In genomic region chr14:30666061-30666460, GRCm38 (mm10) we compare ENCODE assay signal across 14 mouse cellular contexts. TPM values are rescaled to one million over a fixed set of nuclear protein-coding genes. Genes with fewer than 3 reads are reported as not detected.
DNase-seq lines count a peak whose midpoint lies in the region; ATAC-seq and TF ChIP-seq lines count a peak whose summit lies in the region.
"Had no signal": no experiment of that assay in that cellular context is flagged by ENCODE, and none has a peak within 500 bp of the region (broad histone marks: within the 10 kb centered on the region; RNA-seq: fewer than 3 reads in every experiment).

No protein-coding gene starts in this region.

- H3K27me3 ChIP-seq in heart, adult 2 months (ENCODE audit: control insufficient read depth, insufficient read depth, low read length), result no peaks in the 10 kb centered on the region
- no peaks in the 10 kb centered on the region for H3K27me3 ChIP-seq in heart, embryonic 12.5 days (replicated peaks)
- H3K27me3 ChIP-seq: embryonic facial prominence, embryonic 15.5 days; forebrain, embryonic 12.5 days; neural tube, embryonic 12.5 days had no signal

- H3K36me3 ChIP-seq in heart, adult 2 months (ENCODE audit: control insufficient read depth, insufficient read depth, low read length), result no peaks in the 10 kb centered on the region
- H3K36me3 ChIP-seq in heart, embryonic 12.5 days, result peaks cover 80% of the 10 kb centered on the region

- no peak for TF ChIP-seq EP300 in heart, adult 2 months (IDR thresholded peaks at IDR 0.05; ENCODE audit: insufficient read depth, low read depth, low read length)

- H3K9ac ChIP-seq in heart, adult 2 months (ENCODE audit: low read depth, low read length), result no peak overlapping the region
- no peak overlapping the region for H3K9ac ChIP-seq in heart, embryonic 12.5 days
- H3K9ac ChIP-seq: embryonic facial prominence, embryonic 15.5 days; forebrain, embryonic 12.5 days; neural tube, embryonic 12.5 days had no signal

- peak; percentile 53 to 56 for DNase-seq in heart, adult 2 months
- DNase-seq in MN1 (ENCODE audit: low spot score), result peak; percentile 14
- DNase-seq in heart, adult 9 months (ENCODE audit: low spot score in 2 of 2), result peak; percentile 41 to 47
- DNase-seq in lung, adult 2 months, result peak; percentile 44
- DNase-seq in c-Kit-positive CD71-positive TER-119-positive erythroid progenitor cells, embryonic 14.5 days (ENCODE audit: low spot score), result no peak
- DNase-seq in urinary bladder, postnatal 14 days (ENCODE audit: low spot score), result no peak
- DNase-seq: adrenal gland, adult 8-10 months; cerebellum, adult 9-10 months; thymus, adult 18-20 months had no signal

- H3K4me3 ChIP-seq in heart, adult 2 months, result no peak overlapping the region
- no peak overlapping the region for H3K4me3 ChIP-seq in heart, embryonic 12.5 days
- H3K4me3 ChIP-seq in lung, adult 2 months (replicated peaks; ENCODE audit: extremely low read depth, low read depth, low read length), result no peak overlapping the region
- H3K4me3 ChIP-seq: embryonic facial prominence, embryonic 15.5 days; forebrain, embryonic 12.5 days; neural tube, embryonic 12.5 days had no signal

- intact Hi-C loops in heart, adult 2 months (cut with DNase I), result no loop called here

- H3K79me2 ChIP-seq in heart, adult 2 months (replicated peaks; ENCODE audit: control insufficient read depth, insufficient read depth, low read length), result no peaks in the 10 kb centered on the region

- peak overlapping the region; percentile 41; the same call in 1 of the 2 replicates for H3K27ac ChIP-seq in heart, adult 2 months
- H3K27ac ChIP-seq in heart, embryonic 12.5 days (ENCODE audit: poor library complexity, severe bottlenecking), result no peak overlapping the region
- H3K27ac ChIP-seq: embryonic facial prominence, embryonic 15.5 days; forebrain, embryonic 12.5 days; neural tube, embryonic 12.5 days had no signal

- H3K9me3 ChIP-seq in heart, embryonic 12.5 days (replicated peaks), result no peaks in the 10 kb centered on the region
- H3K9me3 ChIP-seq: embryonic facial prominence, embryonic 15.5 days; forebrain, embryonic 12.5 days; neural tube, embryonic 12.5 days had no signal

- H3K4me1 ChIP-seq in heart, adult 2 months (ENCODE audit: control insufficient read depth, insufficient read depth, low read length), result peaks cover 4% of the 10 kb centered on the region
- H3K4me1 ChIP-seq in heart, embryonic 12.5 days (replicated peaks), result no peaks in the 10 kb centered on the region
- peaks cover 2% of the 10 kb centered on the region; the same call in 1 of the 2 replicates for H3K4me1 ChIP-seq in lung, adult 2 months (ENCODE audit: control insufficient read depth, insufficient read depth, low read length)
- H3K4me1 ChIP-seq: embryonic facial prominence, embryonic 15.5 days; forebrain, embryonic 12.5 days; neural tube, embryonic 12.5 days had no signal

- 37% methylated on average over 3 of the region's 3 CpGs for whole genome bisulfite sequencing in heart, adult 2 months
- WGBS in heart, embryonic 12.5 days, result 71% methylated on average over 3 of the region's 3 CpGs
- WGBS in lung, adult 2 months, result 37% methylated on average over 3 of the region's 3 CpGs

- TF ChIP-seq CTCF in heart, adult 2 months (IDR thresholded peaks at IDR 0.05), result no peak
- TF ChIP-seq CTCF in lung, adult 2 months (IDR thresholded peaks at IDR 0.05; ENCODE audit: insufficient read depth, low read length), result no peak

- no peak overlapping the region for H3K4me2 ChIP-seq in heart, embryonic 12.5 days
- H3K4me2 ChIP-seq: embryonic facial prominence, embryonic 15.5 days; forebrain, embryonic 12.5 days; neural tube, embryonic 12.5 days had no signal

- no peak for TF ChIP-seq POLR2A in heart, adult 2 months (IDR thresholded peaks at IDR 0.05; ENCODE audit: insufficient read depth, low read depth, low read length)
- TF ChIP-seq POLR2A in lung, adult 2 months (IDR thresholded peaks at IDR 0.05; ENCODE audit: borderline replicate concordance, extremely low read depth, low read depth, low read length), result no peak

- no peak for ATAC-seq in heart, embryonic 12.5 days (ENCODE audit: insufficient number of reproducible peaks, low FRiP score)
- no peak for ATAC-seq in megakaryocyte, adult 5-6 weeks (ENCODE audit: poor library complexity, severe bottlenecking)

RNA-seq across cellular contexts. Expression of gene Rft1, which starts 11.9 kb away (rescaled TPM):
- 1 to 10 TPM; 6.1 to 8.1 TPM for total RNA-seq in heart, adult 2 months (2021)
- 8.8 and 13.0 TPM in 2 replicates for polyA plus RNA-seq in heart, adult 2 months (2012; rRNA removed)
- 12.1 and 12.3 TPM in 2 replicates for polyA plus RNA-seq in heart, embryonic 12.5 days (2016; fragmentation: Nextera tagmentation; extraction: Ambion mirVana)
- polyA plus RNA-seq in lung, adult 2 months (2012; rRNA removed), result 10.1 and 18.7 TPM in 2 replicates
- total RNA-seq in megakaryocyte, adult 5-6 weeks (2015), result 7.4 and 11.0 TPM in 2 replicates
- 12.8 TPM in 2 replicates for total RNA-seq in megakaryocyte, adult 5-6 weeks (2017)

RNA-seq across cellular contexts. Expression of gene Prkcd, which starts 40.1 kb away (rescaled TPM):
- total RNA-seq in heart, adult 2 months (2021), result 10 to 100 TPM; 10.4 to 12.6 TPM
- 31.5 and 31.7 TPM in 2 replicates for polyA plus RNA-seq in heart, adult 2 months (2012; rRNA removed)
- polyA plus RNA-seq in heart, embryonic 12.5 days (2016; fragmentation: Nextera tagmentation; extraction: Ambion mirVana), result 38.8 and 40.7 TPM in 2 replicates
- polyA plus RNA-seq in lung, adult 2 months (2012; rRNA removed), result 111 and 134 TPM in 2 replicates
- 274 and 291 TPM in 2 replicates for total RNA-seq in megakaryocyte, adult 5-6 weeks (2015)
- 424 and 451 TPM in 2 replicates for total RNA-seq in megakaryocyte, adult 5-6 weeks (2017)

RNA-seq across cellular contexts. Expression of gene Sfmbt1, which starts 48.6 kb away (rescaled TPM):
- total RNA-seq in heart, adult 2 months (2021), result 10 to 100 TPM; 12.9 to 14.2 TPM
- 1.6 and 2.8 TPM in 2 replicates for polyA plus RNA-seq in heart, adult 2 months (2012; rRNA removed)
- polyA plus RNA-seq in heart, embryonic 12.5 days (2016; fragmentation: Nextera tagmentation; extraction: Ambion mirVana), result 11.5 and 12.0 TPM in 2 replicates
- 0.93 and 1.8 TPM in 2 replicates for polyA plus RNA-seq in lung, adult 2 months (2012; rRNA removed)
- 6.5 and 7.0 TPM in 2 replicates for total RNA-seq in megakaryocyte, adult 5-6 weeks (2015)
- 7.3 and 7.6 TPM in 2 replicates for total RNA-seq in megakaryocyte, adult 5-6 weeks (2017)

Comparison
In these comparisons a context has a peak if more than half of its experiments do, and no peak if none do; other contexts are left out.
1. DNase-seq: peak in heart, adult 2 months (2 of 2), MN1 (single experiment), heart, adult 9 months (2 of 2) and lung, adult 2 months (single experiment); none in c-Kit-positive CD71-positive TER-119-positive erythroid progenitor cells, embryonic 14.5 days (single experiment) and urinary bladder, postnatal 14 days (single experiment).